Mouse (Mus musculus): ENCODE measurements around the gene Rasl12.

DNA sequence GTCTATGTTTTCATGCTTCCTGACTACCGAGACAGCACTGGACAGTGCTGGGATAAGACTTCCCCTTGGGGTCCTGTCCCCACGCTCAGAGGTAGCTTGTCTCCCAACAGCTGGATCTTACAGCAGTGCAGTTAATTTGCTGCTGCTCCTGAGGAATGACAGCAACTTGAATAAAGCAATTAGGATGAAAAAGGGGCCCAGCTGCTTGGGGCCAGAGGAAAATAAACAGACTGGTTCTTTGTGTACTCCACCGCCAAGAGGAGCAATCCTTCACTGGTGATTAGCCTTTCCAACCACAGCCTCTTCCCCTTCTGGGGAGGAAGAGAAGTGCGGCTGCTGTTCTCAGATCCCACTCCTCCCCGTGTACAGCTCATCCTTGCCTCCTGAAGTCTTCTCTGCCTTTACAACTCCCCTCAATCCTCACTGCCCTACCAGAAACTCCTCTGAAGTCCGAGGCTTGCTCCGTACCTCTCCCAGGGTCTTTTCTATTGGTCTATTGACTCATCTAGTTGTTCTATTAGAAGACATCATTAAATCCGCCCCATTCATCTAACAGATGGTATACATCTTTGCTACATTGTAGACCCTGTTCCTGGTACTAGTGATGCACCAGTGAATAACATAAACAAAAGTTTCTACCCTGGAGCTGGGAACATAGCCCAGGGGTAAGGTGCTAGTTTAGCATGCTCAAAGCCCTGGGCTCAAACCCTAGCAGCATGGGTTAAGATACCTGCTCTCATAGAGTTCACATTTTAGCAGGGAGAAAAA lies 11.7 kb upstream of the Rasl12 start:
- TF ChIP-seq EP300 (IDR thresholded peaks at IDR 0.05; ENCODE audit: low read depth) = no peak
- 0 out of 2 replicates have a peak, but pooled peaks have one; percentile 5 for TF ChIP-seq CTCF (IDR thresholded peaks at IDR 0.05; ENCODE audit: low read depth)
